1 mouse cellular context compared by ENCODE assay signal in genomic region chr1:156652189-156652822, GRCm38 (mm10).
TF ChIP-seq lines count a peak whose summit lies in the region.

No protein-coding gene starts in this region.

TF ChIP-seq in CH12.LX, 34 proteins besides CTCF, POLR2A, EP300 and RAD21 (continued from another document):
- TF ChIP-seq MAX (IDR thresholded peaks at IDR 0.05; ENCODE audit: low read length) (no peak), JUND (conservative IDR thresholded peaks at IDR 0.05; ENCODE audit: low read depth, low read length) (0 out of 2 replicates have a peak, but pooled peaks have one; percentile 19), ETS1 (conservative IDR thresholded peaks at IDR 0.05; ENCODE audit: low read depth, low read length) (peak; percentile 54), MXI1 (IDR thresholded peaks at IDR 0.05; ENCODE audit: low read depth, low read length) (peak; percentile 20; the same call in 1 of the 2 replicates), NRF1 (IDR thresholded peaks at IDR 0.05; ENCODE audit: low read depth, low read length) (no peak), JUN (IDR thresholded peaks at IDR 0.05; ENCODE audit: insufficient read depth, low read depth, low read length) (no peak), IRF4 (IDR thresholded peaks at IDR 0.05; ENCODE audit: low read depth, low read length) (0 out of 2 replicates have a peak, but pooled peaks have one; percentile 3), MEF2A (IDR thresholded peaks at IDR 0.05; ENCODE audit: borderline replicate concordance, low read depth, low read length) (no peak), MYC (IDR thresholded peaks at IDR 0.05; ENCODE audit: low read depth, low read length) (peak; percentile 46; the same call in 1 of the 2 replicates)
